9 mouse cellular contexts compared by ENCODE assay signal in genomic region chr1:33647173-33647572, GRCm38 (mm10). TPM values are rescaled to one million over a fixed set of nuclear protein-coding genes. Genes with fewer than 3 reads are reported as not detected.
DNase-seq lines count a peak whose midpoint lies in the region; ATAC-seq and TF ChIP-seq lines count a peak whose summit lies in the region.
"Had no signal": no experiment of that assay in that cellular context is flagged by ENCODE, and none has a peak within 500 bp of the region (broad histone marks: within the 10 kb centered on the region; RNA-seq: fewer than 3 reads in every experiment).

No protein-coding gene starts in this region.

- no peak overlapping the region for H3K9ac ChIP-seq in hindbrain, embryonic 16.5 days (ENCODE audit: low read depth, low read length)

- H3K4me3 ChIP-seq in spleen, adult 2 months (ENCODE audit: extremely low read depth, insufficient read depth, insufficient read length), result no peak overlapping the region
- no peak overlapping the region for H3K4me3 ChIP-seq in hindbrain, embryonic 16.5 days (ENCODE audit: low read length)
- H3K4me3 ChIP-seq: megakaryocyte, embryonic 14.5 days had no signal

- H3K4me1 ChIP-seq in spleen, adult 2 months (ENCODE audit: control insufficient read depth, insufficient read depth, insufficient read length), result no peaks in the 10 kb centered on the region
- no peaks in the 10 kb centered on the region for H3K4me1 ChIP-seq in hindbrain, embryonic 16.5 days (ENCODE audit: control insufficient read depth, insufficient read depth, low read depth, low read length)

- peaks cover 13% of the 10 kb centered on the region for H3K36me3 ChIP-seq in spleen, adult 2 months (ENCODE audit: control insufficient read depth, insufficient read depth, low read length)
- H3K36me3 ChIP-seq in hindbrain, embryonic 16.5 days (ENCODE audit: control insufficient read depth, insufficient read depth, low read length), result peaks cover 4% of the 10 kb centered on the region

- WGBS in spleen, adult 2 months, result 84% methylated on average over 4 of the region's 4 CpGs
- whole genome bisulfite sequencing in hindbrain, embryonic 16.5 days, result 53% methylated on average over 4 of the region's 4 CpGs

- ATAC-seq in hindbrain, embryonic 16.5 days, result peak; percentile 90
- ATAC-seq in CD4-positive, CD25-positive, alpha-beta regulatory T cell, adult 4 months, result no peak

- peak; percentile 20 to 35 for DNase-seq in heart, postnatal 10 days
- no peak for DNase-seq in heart, adult 8-10 months (ENCODE audit: low spot score)
- DNase-seq in spleen, adult 2 months (ENCODE audit: low read depth in 1 of 2, low spot score in 2 of 2), result no peak
- no peak for DNase-seq in spleen, adult 18-20 months
- DNase-seq in right cerebral cortex, postnatal 4 days, result peak; percentile 22
- no peak for DNase-seq in testis, postnatal 10 days (ENCODE audit: low spot score)

- TF ChIP-seq POLR2A in spleen, adult 2 months (IDR thresholded peaks at IDR 0.05; ENCODE audit: low read depth, low read length), result no peak

- peak; percentile 25; the same call in 1 of the 2 replicates for TF ChIP-seq CTCF in spleen, adult 2 months (IDR thresholded peaks at IDR 0.05; ENCODE audit: extremely low read depth, insufficient read depth, insufficient read length, insufficient replicate concordance)

- no peaks in the 10 kb centered on the region for H3K9me3 ChIP-seq in hindbrain, embryonic 16.5 days (ENCODE audit: control insufficient read depth, low read length)

- H3K4me2 ChIP-seq in hindbrain, embryonic 16.5 days (ENCODE audit: low read length), result no peak overlapping the region

- no peaks in the 10 kb centered on the region for H3K27me3 ChIP-seq in spleen, adult 2 months (ENCODE audit: control insufficient read depth, insufficient read depth, low read length)
- no peaks in the 10 kb centered on the region for H3K27me3 ChIP-seq in hindbrain, embryonic 16.5 days (replicated peaks; ENCODE audit: control insufficient read depth, insufficient read depth, low read length)
- H3K27me3 ChIP-seq: megakaryocyte, embryonic 14.5 days had no signal

- no peak overlapping the region for H3K27ac ChIP-seq in spleen, adult 2 months (ENCODE audit: insufficient read depth, low read length)
- no peak overlapping the region for H3K27ac ChIP-seq in hindbrain, embryonic 16.5 days (ENCODE audit: low read depth, low read length)

- intact Hi-C loops in heart, postnatal 10 days (cut with DNase I), result loop anchor here (5.0 to 10.0 kb wide), 2 partner anchors 282 to 1475 kb away; partner anchors contain the start of gene Khdrbs2

RNA-seq across cellular contexts. Expression of gene Prim2, which starts 22.4 kb away (rescaled TPM):
- total RNA-seq in heart, postnatal 10 days (2021), result 1 to 10 TPM; 5.7 to 6.2 TPM
- 1 to 10 TPM; 1.5 to 2.4 (median 1.8) TPM for total RNA-seq in heart, adult 8-10 months (2022)
- 2.9 and 4.4 TPM in 2 replicates for polyA plus RNA-seq in spleen, adult 2 months (2012; rRNA removed)
- polyA plus RNA-seq in hindbrain, embryonic 16.5 days (2015; fragmentation: Nextera tagmentation; extraction: Ambion mirVana), result 21.5 and 23.6 TPM in 2 replicates
- 10 to 100 TPM; 19.8 to 23.3 TPM for polyA plus RNA-seq in CD4-positive, CD25-positive, alpha-beta regulatory T cell, adult 4 months (2017; shearing (Covaris generic))

Comparison
In these comparisons a context has a peak if more than half of its experiments do, and no peak if none do; other contexts are left out.
1. DNase-seq: peak in heart, postnatal 10 days (2 of 2) and right cerebral cortex, postnatal 4 days (single experiment); none in heart, adult 8-10 months (single experiment), spleen, adult 2 months (0 of 2), spleen, adult 18-20 months (0 of 2) and testis, postnatal 10 days (single experiment).